Mouse (Mus musculus): ENCODE data around the gene Nrip1. TPM values are rescaled to one million over a fixed set of nuclear protein-coding genes. Genes with fewer than 3 reads are reported as not detected.

The Nrip1 gene
- total RNA-seq, 1 experiment from 2014 or later: 46.7 TPM

- no peak for ATAC-seq (replicated peaks; ENCODE audit: low read depth, poor library complexity, severe bottlenecking)
These were observed 80.5 kb downstream of the Nrip1 start for GRCm38 (mm10) chr16:76293176-76293575.

DNA sequence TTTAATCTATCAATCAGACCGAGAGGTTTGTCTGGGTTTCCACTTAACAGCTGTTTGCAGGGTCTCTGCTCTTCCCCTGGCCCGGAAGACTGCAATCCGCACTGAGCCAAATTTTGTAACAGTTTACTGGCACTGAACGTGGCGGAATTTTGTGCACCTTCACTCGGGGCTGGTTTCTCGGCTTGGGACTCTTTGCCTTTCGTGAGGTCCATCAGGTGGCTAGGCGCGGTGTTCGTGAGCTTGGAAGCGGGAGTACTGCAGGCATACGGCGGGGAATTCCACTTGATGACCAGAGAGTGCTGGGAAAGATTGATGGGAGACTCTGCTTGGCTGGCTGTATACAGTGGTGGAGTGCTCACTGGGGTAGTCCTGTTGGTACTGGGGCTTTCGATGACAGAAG is 81.0 kb downstream of the Nrip1 start:
- ATAC-seq (replicated peaks; ENCODE audit: low read depth, poor library complexity, severe bottlenecking): no peak

DNA sequence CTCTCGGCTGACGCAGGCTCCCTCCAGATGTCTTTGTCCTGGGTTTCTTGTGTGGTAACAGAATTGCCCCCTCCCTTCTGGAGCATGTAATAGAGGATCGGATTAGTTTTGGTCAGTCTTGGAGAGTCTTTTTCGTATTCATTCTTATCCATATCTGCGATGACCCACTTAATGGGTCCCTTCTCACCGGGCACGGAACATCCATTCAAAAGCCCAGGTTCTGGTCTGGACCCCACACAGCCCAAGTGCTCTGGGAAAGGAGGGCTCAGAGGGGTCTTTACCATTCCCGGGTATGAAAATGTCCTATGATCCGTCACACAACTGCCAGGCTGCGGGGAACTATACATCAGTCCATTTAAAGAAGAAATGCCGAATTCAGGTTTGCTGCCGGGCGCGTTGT is 82.3 kb downstream of the Nrip1 start:
- ATAC-seq (replicated peaks; ENCODE audit: low read depth, poor library complexity, severe bottlenecking): no peak

GRCm38 (mm10) chr16:76289495-76289894 is 84.1 kb downstream of the Nrip1 start:
- ATAC-seq (replicated peaks; ENCODE audit: low read depth, poor library complexity, severe bottlenecking): no peak

DNA sequence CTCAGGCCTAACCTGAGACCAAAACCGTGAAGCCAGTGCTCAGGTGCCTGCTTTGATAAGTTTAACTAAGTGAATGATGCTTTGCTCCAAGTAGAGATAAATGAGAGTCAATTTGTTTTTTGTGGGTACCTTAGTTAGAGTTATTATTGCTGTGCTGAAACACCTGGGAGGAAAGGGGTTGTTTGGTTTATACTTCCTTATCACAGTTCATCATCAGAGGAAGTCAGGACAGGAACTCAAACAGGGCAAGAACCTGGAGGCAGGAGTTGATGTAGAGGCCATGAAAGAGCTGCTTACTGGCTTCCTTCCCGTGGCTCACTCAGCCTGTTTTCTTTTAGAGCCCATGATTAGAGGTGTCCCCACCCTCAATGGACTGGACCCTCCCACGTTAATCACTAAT is 89.8 kb downstream of the Nrip1 start:
- ATAC-seq (replicated peaks; ENCODE audit: low read depth, poor library complexity, severe bottlenecking): no peak

GRCm38 (mm10) chr16:76281850-76282249 is 91.8 kb downstream of the Nrip1 start:
- no peak for ATAC-seq (replicated peaks; ENCODE audit: low read depth, poor library complexity, severe bottlenecking)

GRCm38 (mm10) chr16:76280365-76280764 is 93.3 kb downstream of the Nrip1 start:
- no peak for ATAC-seq (replicated peaks; ENCODE audit: low read depth, poor library complexity, severe bottlenecking)

GRCm38 (mm10) chr16:76276271-76276670 is 97.4 kb downstream of the Nrip1 start:
- no peak for ATAC-seq (replicated peaks; ENCODE audit: low read depth, poor library complexity, severe bottlenecking)

- ATAC-seq (replicated peaks; ENCODE audit: low read depth, poor library complexity, severe bottlenecking): no peak
These were observed 98.0 kb downstream of the Nrip1 start for GRCm38 (mm10) chr16:76275584-76275983.

DNA sequence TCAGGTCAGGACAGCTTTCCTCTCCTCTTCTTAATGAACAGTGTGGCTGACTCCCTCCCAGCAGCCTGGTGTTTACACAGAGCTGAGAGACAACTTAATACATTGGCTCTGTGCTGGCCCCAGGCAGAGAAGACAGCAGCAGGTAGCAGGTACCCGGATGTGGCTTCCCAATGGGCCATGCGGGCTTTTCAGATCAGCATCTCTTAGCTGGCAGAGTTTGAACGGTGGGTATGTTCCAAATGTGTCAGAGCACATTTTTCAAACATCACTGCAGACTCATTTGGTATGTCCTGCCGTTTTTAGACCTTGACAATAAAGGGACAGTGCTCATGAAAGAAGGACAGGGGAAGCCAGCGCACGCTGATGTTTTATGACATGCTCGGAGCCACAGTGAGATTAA is 98.5 kb downstream of the Nrip1 start:
- ATAC-seq (replicated peaks; ENCODE audit: low read depth, poor library complexity, severe bottlenecking): no peak

DNA sequence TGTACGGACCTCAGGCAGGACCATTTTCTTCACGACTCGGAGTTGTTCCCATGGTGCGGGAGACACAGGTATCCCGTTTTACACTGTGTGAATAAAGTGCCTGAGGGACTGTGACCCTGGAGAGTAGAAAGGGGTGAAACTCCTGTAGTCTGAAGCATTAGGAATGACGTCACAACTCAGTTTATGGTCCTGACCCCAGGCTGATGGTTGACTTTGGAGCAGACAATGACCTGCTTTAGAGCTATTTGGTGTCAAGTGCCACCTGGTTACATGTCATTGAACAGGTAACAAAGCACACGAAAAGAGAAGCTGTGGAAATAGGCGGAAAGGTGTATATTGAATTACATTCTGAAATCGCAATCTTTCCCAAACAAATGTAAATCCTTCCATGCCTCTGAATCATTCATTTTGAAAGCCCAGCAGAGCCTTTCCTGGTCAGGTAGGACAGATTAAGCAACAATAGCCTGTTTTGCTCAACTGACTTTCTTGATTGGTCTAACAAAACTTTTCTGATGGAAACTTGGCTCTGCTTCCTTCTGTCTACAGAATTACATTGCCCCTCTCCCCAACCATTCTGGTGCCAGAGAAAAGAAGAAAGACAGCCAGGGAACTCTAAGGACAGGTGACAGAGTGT is 106.9 kb downstream of the Nrip1 start:
- ATAC-seq (replicated peaks; ENCODE audit: low read depth, poor library complexity, severe bottlenecking): no peak

DNA sequence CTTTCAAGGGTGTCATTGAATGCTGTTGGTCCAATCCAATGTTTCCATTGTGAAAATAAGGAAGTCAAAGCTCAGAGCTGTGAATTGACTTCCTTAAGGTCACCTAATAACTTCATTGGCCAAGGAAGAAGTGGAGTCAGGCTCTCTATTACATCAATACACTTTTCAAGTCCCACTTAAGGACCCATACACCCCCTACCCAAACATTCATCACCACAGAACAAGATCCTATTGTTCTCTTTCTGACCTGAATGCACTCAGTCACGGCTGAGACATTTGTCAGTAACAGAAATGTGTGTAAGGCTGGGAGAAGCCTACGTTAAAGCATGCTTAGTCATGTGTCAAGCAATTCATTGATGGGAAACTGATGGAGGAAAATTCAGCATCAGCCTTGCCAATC is 107.8 kb downstream of the Nrip1 start:
- no peak for ATAC-seq (replicated peaks; ENCODE audit: low read depth, poor library complexity, severe bottlenecking)

- ATAC-seq (replicated peaks; ENCODE audit: low read depth, poor library complexity, severe bottlenecking): no peak
These were observed 108.3 kb downstream of the Nrip1 start for GRCm38 (mm10) chr16:76265301-76265700.

DNA sequence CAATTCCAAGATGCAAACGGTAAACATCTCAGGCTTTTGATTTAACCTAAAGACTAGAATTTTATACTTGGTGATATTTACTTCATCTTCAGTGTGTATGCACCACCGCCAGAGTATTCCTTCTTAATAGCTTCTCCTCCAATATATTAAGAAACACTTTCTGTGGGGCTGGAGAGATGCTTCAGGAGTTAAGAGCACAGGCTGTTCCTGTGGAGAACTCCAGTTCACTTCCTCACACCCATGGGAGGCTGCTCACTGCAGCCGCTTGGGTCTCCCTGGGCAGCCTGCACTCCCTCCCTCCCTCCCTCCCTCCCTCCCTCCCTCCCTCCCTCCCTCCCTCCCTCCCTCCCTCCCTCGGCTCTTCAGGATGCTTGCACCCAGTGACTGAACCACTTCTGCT is 110.2 kb downstream of the Nrip1 start:
- ATAC-seq (replicated peaks; ENCODE audit: low read depth, poor library complexity, severe bottlenecking): no peak

DNA sequence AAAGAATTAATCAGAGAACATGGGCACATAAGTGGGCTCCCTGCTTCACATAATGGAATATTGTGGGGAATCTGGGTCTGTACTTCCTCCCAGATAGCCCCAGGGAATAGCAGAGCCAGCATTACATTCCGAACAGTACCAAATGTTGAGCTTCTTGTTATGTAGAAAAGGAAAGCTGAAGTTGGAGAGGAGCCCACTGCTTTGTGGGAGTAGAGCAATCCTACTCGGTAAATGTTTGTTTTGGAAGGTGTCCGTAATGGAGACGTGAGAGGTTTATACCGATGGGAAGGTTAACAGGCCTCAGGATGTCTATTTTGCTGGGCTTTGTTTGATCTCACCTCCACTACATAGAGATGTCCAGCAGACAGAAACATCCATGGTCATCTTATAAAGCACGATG is 113.3 kb downstream of the Nrip1 start:
- no peak for ATAC-seq (replicated peaks; ENCODE audit: low read depth, poor library complexity, severe bottlenecking)

GRCm38 (mm10) chr16:76251826-76252225 is 121.8 kb downstream of the Nrip1 start:
- ATAC-seq (replicated peaks; ENCODE audit: low read depth, poor library complexity, severe bottlenecking): no peak

DNA sequence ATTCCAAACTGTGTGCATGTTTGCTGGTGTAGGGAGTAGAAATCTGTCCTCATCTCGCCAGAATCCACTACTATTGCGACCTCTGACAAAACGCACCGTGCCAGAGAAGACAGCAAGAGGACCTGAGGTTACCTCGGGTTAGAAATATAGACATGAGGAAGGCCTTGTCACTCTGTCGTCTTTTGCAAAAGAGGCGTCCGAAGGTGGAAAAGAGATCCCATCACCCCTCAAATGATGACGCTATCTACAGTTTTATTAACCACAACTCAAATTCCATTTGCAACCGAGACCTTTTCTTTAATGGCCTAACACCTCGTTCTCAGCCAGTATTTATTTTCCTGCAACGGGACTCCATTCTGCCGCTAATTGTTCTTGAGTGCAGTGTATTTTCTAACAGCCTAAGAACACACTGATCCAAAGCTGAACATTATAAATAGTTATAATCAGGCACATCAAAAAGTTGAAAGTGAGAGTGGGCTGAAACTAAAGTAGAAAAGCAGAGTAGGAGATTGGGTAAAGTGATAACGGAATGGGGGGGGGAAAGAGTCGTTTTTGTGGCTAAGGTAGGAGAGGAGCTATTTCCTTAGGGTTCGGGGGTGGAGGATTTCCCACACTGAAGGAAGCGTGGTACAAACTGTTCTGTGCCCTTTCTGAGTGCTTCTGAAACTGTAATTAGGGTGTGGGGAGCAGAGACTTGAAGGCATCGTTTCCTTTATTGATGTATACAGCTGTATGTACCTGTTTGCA is 124.1 kb downstream of the Nrip1 start:
- 0 out of 2 replicates have a peak, but pooled peaks have one; percentile 18 for ATAC-seq (replicated peaks; ENCODE audit: low read depth, poor library complexity, severe bottlenecking)

- no peak for ATAC-seq (replicated peaks; ENCODE audit: low read depth, poor library complexity, severe bottlenecking)
These were observed 130.8 kb downstream of the Nrip1 start for GRCm38 (mm10) chr16:76242850-76243249.

DNA sequence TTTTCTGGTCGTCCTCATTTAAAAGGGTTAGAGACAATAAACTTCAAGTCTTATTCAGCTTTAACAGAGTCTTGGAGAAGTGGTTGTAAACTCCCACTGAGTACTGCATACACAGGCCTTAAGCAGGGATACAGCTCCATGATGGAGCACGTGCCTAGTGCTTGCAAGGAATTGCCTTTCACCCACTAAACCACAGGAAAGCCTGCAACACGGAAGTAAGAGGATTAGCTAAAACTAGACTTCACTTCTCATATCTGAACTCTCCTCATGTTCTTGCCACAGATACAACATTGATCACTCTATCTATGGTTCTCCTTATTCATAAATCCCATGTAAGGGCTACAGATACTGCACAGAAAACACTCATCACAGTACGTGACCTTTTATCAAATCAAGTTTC is 132.4 kb downstream of the Nrip1 start:
- peak; percentile 69 for ATAC-seq (replicated peaks; ENCODE audit: low read depth, poor library complexity, severe bottlenecking)

DNA sequence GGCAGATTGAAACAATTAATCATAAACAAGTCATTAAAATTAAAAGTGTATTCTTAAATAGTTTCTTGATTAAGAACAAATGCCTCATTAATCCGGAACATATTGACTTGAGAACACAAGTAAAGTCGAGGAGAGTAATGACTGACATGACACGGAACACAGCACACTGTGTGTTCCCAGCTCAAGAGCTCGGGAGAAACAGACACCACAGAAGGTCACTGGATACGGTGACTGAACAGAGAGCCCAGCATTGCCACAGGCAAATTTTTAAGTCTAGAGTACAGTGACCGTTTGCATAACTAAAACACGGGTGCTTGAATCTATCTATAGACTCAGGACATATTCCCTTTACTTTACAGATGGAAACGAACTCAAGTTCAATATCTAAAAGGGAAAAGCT is 134.3 kb downstream of the Nrip1 start:
- ATAC-seq (replicated peaks; ENCODE audit: low read depth, poor library complexity, severe bottlenecking): no peak

- ATAC-seq (replicated peaks; ENCODE audit: low read depth, poor library complexity, severe bottlenecking): no peak
These were observed 134.8 kb downstream of the Nrip1 start for GRCm38 (mm10) chr16:76238784-76239183.
